Mouse (Mus musculus): Measurements from ENCODE around the gene Gm11639. TPM values are rescaled to one million over a fixed set of nuclear protein-coding genes. Genes with fewer than 3 reads are reported as not detected.

Gene Gm11639
- polyA plus RNA-seq, 1 experiment: 0.01 TPM

- H3K27ac ChIP-seq (ENCODE audit: control insufficient read depth, insufficient read depth, low read length): no peak overlapping the region
Observed at GRCm38 (mm10) chr11:105159673-105160360, 474.3 kb downstream of the Gm11639 start.

GRCm38 (mm10) chr11:105161411-105161810 is 475.9 kb downstream of the Gm11639 start:
- H3K27me3 ChIP-seq (ENCODE audit: control insufficient read depth, insufficient read depth, low read length): no peaks in the 10 kb centered on the region
- no peaks in the 10 kb centered on the region for H3K36me3 ChIP-seq (ENCODE audit: control insufficient read depth, insufficient read depth, low read length)
- 98% methylated on average over 2 of the region's 2 CpGs for WGBS
- H3K27ac ChIP-seq (ENCODE audit: control insufficient read depth, insufficient read depth, low read length): no peak overlapping the region
- TF ChIP-seq POLR2A (IDR thresholded peaks at IDR 0.05; ENCODE audit: control insufficient read depth, extremely low read depth, insufficient read depth, low read length, poor library complexity): no peak
- TF ChIP-seq CTCF (IDR thresholded peaks at IDR 0.05; ENCODE audit: borderline replicate concordance, control insufficient read depth, extremely low read depth, insufficient read depth, low read length, poor library complexity): no peak
- DNase-seq: no peak
- no peak overlapping the region for H3K4me3 ChIP-seq (ENCODE audit: control insufficient read depth, insufficient read depth, low read length)
- no peaks in the 10 kb centered on the region for H3K4me1 ChIP-seq (replicated peaks; ENCODE audit: control insufficient read depth, insufficient read depth, low read length)

More at GRCm38 (mm10) chr11:105159673-105160360, 474.3 kb downstream of the Gm11639 start:
- WGBS: 86% methylated on average over 6 of the region's 6 CpGs
- H3K27me3 ChIP-seq (ENCODE audit: control insufficient read depth, insufficient read depth, low read length): no peaks in the 10 kb centered on the region
- DNase-seq: no peak
- TF ChIP-seq CTCF (IDR thresholded peaks at IDR 0.05; ENCODE audit: borderline replicate concordance, control insufficient read depth, extremely low read depth, insufficient read depth, low read length, poor library complexity): no peak
- TF ChIP-seq POLR2A (IDR thresholded peaks at IDR 0.05; ENCODE audit: control insufficient read depth, extremely low read depth, insufficient read depth, low read length, poor library complexity): no peak
- no peaks in the 10 kb centered on the region for H3K36me3 ChIP-seq (ENCODE audit: control insufficient read depth, insufficient read depth, low read length)
- 0 out of 2 replicates have a peak, but pooled peaks cover 2% of the 10 kb centered on the region for H3K4me1 ChIP-seq (replicated peaks; ENCODE audit: control insufficient read depth, insufficient read depth, low read length)
- H3K4me3 ChIP-seq (ENCODE audit: control insufficient read depth, insufficient read depth, low read length): no peak overlapping the region

- no peak overlapping the region for H3K4me3 ChIP-seq (ENCODE audit: control insufficient read depth, insufficient read depth, low read length)
- TF ChIP-seq CTCF (IDR thresholded peaks at IDR 0.05; ENCODE audit: borderline replicate concordance, control insufficient read depth, extremely low read depth, insufficient read depth, low read length, poor library complexity) (no peak), POLR2A (IDR thresholded peaks at IDR 0.05; ENCODE audit: control insufficient read depth, extremely low read depth, insufficient read depth, low read length, poor library complexity) (no peak)
- DNase-seq: no peak
- H3K4me1 ChIP-seq (replicated peaks; ENCODE audit: control insufficient read depth, insufficient read depth, low read length): no peaks in the 10 kb centered on the region
- H3K27ac ChIP-seq (ENCODE audit: control insufficient read depth, insufficient read depth, low read length): no peak overlapping the region
- 88% methylated on average over 69 of the region's 69 CpGs for WGBS
- no peaks in the 10 kb centered on the region for H3K27me3 ChIP-seq (ENCODE audit: control insufficient read depth, insufficient read depth, low read length)
- H3K36me3 ChIP-seq (ENCODE audit: control insufficient read depth, insufficient read depth, low read length): no peaks in the 10 kb centered on the region
Observed at GRCm38 (mm10) chr11:105164516-105165510, 479.3 kb downstream of the Gm11639 start.

GRCm38 (mm10) chr11:105166780-105167179 is 481.3 kb downstream of the Gm11639 start:
- no peak for DNase-seq
- no peak overlapping the region for H3K27ac ChIP-seq (ENCODE audit: control insufficient read depth, insufficient read depth, low read length)
- no peaks in the 10 kb centered on the region for H3K36me3 ChIP-seq (ENCODE audit: control insufficient read depth, insufficient read depth, low read length)
- WGBS: 93% methylated on average over 10 of the region's 10 CpGs
- H3K4me1 ChIP-seq (replicated peaks; ENCODE audit: control insufficient read depth, insufficient read depth, low read length): no peaks in the 10 kb centered on the region
- TF ChIP-seq CTCF (IDR thresholded peaks at IDR 0.05; ENCODE audit: borderline replicate concordance, control insufficient read depth, extremely low read depth, insufficient read depth, low read length, poor library complexity) (no peak), POLR2A (IDR thresholded peaks at IDR 0.05; ENCODE audit: control insufficient read depth, extremely low read depth, insufficient read depth, low read length, poor library complexity) (no peak)
- H3K27me3 ChIP-seq (ENCODE audit: control insufficient read depth, insufficient read depth, low read length): no peaks in the 10 kb centered on the region
- H3K4me3 ChIP-seq (ENCODE audit: control insufficient read depth, insufficient read depth, low read length): no peak overlapping the region

Other genes starting within 250 kb of the Gm11639 start
- gene Kansl1, start 216.8 kb upstream of the Gm11639 start, polyA plus RNA-seq (2012; rRNA removed): 202 and 225 TPM in 2 replicates
- gene Cdc27, start 135.1 kb upstream of the Gm11639 start, polyA plus RNA-seq (2012; rRNA removed): 10.6 and 11.8 TPM in 2 replicates
- 27.7 and 60.8 TPM in 2 replicates for gene Myl4, start 135.0 kb upstream of the Gm11639 start, polyA plus RNA-seq (2012; rRNA removed)
- gene Itgb3, start 77.7 kb upstream of the Gm11639 start, polyA plus RNA-seq (2012; rRNA removed): 12.1 and 14.7 TPM in 2 replicates

Measured in thymus, adult 2 months (tissue).